ENCODE assay signal across 20 mouse cellular contexts in the genomic region with DNA sequence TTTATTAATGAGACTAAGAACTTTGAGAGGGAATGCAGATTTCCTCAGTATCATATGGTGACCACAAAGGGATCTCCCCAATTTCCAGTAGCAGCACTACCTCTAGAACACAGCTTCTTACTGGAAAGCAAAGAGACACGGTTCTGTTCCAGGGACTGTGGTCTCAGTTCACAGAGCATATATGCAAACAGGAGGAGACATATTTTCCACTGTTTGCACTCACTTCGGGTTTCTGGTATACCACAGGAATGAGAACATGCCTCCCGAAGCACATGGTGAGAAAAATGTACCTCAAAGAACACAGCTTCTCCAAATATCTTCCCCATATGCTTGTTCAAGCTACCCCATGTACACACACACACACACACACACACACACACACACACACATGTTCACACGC.
"Had no signal": no experiment of that assay in that cellular context is flagged by ENCODE, and none has a peak within 500 bp of the region (broad histone marks: within the 10 kb centered on the region; RNA-seq: fewer than 3 reads in every experiment).

No protein-coding gene starts in this region.

- H3K9me3 ChIP-seq: limb, embryonic 10.5 days; limb, embryonic 13.5 days; liver, embryonic 12.5 days; liver, embryonic 15.5 days; lung, embryonic 15.5 days; midbrain, embryonic 12.5 days; midbrain, embryonic 15.5 days; neural tube, embryonic 12.5 days; neural tube, embryonic 15.5 days had no signal

- H3K4me1 ChIP-seq: limb, embryonic 13.5 days; liver, embryonic 12.5 days; liver, embryonic 15.5 days; lung, embryonic 15.5 days; midbrain, embryonic 12.5 days; midbrain, embryonic 15.5 days; neural tube, embryonic 12.5 days; neural tube, embryonic 15.5 days had no signal

- H3K36me3 ChIP-seq: limb, embryonic 10.5 days; limb, embryonic 13.5 days; liver, embryonic 12.5 days; liver, embryonic 15.5 days; lung, embryonic 15.5 days; midbrain, embryonic 12.5 days; midbrain, embryonic 15.5 days; neural tube, embryonic 12.5 days; neural tube, embryonic 15.5 days had no signal

- ATAC-seq: liver, embryonic 12.5 days; midbrain, embryonic 15.5 days had no signal

- H3K27me3 ChIP-seq: limb, embryonic 13.5 days; liver, embryonic 12.5 days; liver, embryonic 15.5 days; lung, embryonic 15.5 days; midbrain, embryonic 12.5 days; midbrain, embryonic 15.5 days; neural tube, embryonic 12.5 days; neural tube, embryonic 15.5 days had no signal

- DNase-seq: kidney, postnatal 14 days; kidney, postnatal 4 days; liver; lung, adult 18-20 months; lung, postnatal 10 days; lung, postnatal 36 days; retina, postnatal 1 day; right cerebral cortex, postnatal 25 days; spleen, adult 18-20 months; thymus, adult 18-20 months; thymus, postnatal 36 days had no signal

- H3K27ac ChIP-seq: limb, embryonic 10.5 days; limb, embryonic 13.5 days; liver, embryonic 12.5 days; liver, embryonic 15.5 days; lung, embryonic 15.5 days; midbrain, embryonic 12.5 days; midbrain, embryonic 15.5 days; neural tube, embryonic 12.5 days; neural tube, embryonic 15.5 days had no signal

- H3K9ac ChIP-seq: limb, embryonic 13.5 days; liver, embryonic 12.5 days; liver, embryonic 15.5 days; lung, embryonic 15.5 days; midbrain, embryonic 12.5 days; midbrain, embryonic 15.5 days; neural tube, embryonic 12.5 days; neural tube, embryonic 15.5 days had no signal

- H3K4me3 ChIP-seq: limb, embryonic 10.5 days; limb, embryonic 13.5 days; liver, embryonic 12.5 days; liver, embryonic 15.5 days; lung, embryonic 15.5 days; midbrain, embryonic 12.5 days; midbrain, embryonic 15.5 days; neural tube, embryonic 12.5 days; neural tube, embryonic 15.5 days had no signal

- H3K4me2 ChIP-seq: limb, embryonic 13.5 days; liver, embryonic 12.5 days; liver, embryonic 15.5 days; lung, embryonic 15.5 days; midbrain, embryonic 12.5 days; midbrain, embryonic 15.5 days; neural tube, embryonic 12.5 days; neural tube, embryonic 15.5 days had no signal
